Mouse (Mus musculus) frontal cortex, postnatal 25 days (tissue): Measurements from ENCODE around the gene H2-DMa.

ENCODE experiments used
- DNase-seq, 2 experiments: peaks; one replicate each; pipeline ENCODE4 v3.0.0; 2022; ENCODE audit warnings: low spot score in 2 of 2

The H2-DMa gene

GRCm38 (mm10) chr17:34102831-34103230 lies 16.5 kb upstream of the H2-DMa start:
- no peak for DNase-seq

GRCm38 (mm10) chr17:34104804-34105203 lies 14.5 kb upstream of the H2-DMa start:
- no peak for DNase-seq

GRCm38 (mm10) chr17:34106555-34106954 lies 12.8 kb upstream of the H2-DMa start:
- no peak for DNase-seq

- DNase-seq: no peak
Observed at GRCm38 (mm10) chr17:34107109-34107867, 12.1 kb upstream of the H2-DMa start.

GRCm38 (mm10) chr17:34108460-34108859 lies 10.9 kb upstream of the H2-DMa start:
- DNase-seq: no peak

GRCm38 (mm10) chr17:34109038-34109805 lies 10.1 kb upstream of the H2-DMa start:
- no peak for DNase-seq

GRCm38 (mm10) chr17:34109806-34110195 lies 9.5 kb upstream of the H2-DMa start:
- no peak for DNase-seq

GRCm38 (mm10) chr17:34110309-34110708 lies 9.0 kb upstream of the H2-DMa start:
- no peak for DNase-seq

GRCm38 (mm10) chr17:34114114-34114513 lies 5.2 kb upstream of the H2-DMa start:
- DNase-seq: no peak

- no peak for DNase-seq
Observed at GRCm38 (mm10) chr17:34116736-34117370, 2.5 kb upstream of the H2-DMa start.

GRCm38 (mm10) chr17:34117421-34118112 lies 1.8 kb upstream of the H2-DMa start:
- DNase-seq: no peak

GRCm38 (mm10) chr17:34118113-34118872 lies 1.0 kb upstream of the H2-DMa start:
- no peak for DNase-seq

- no peak for DNase-seq
Observed at GRCm38 (mm10) chr17:34118873-34119248, 480 bp upstream of the H2-DMa start.

GRCm38 (mm10) chr17:34120180-34120723 lies 911 bp downstream of the H2-DMa start:
- peak; percentile 72 to 80 for DNase-seq

GRCm38 (mm10) chr17:34120814-34121171 lies 1.5 kb downstream of the H2-DMa start:
- peak; percentile 57 to 60 for DNase-seq

- DNase-seq: peak; percentile 75 to 77
Observed at GRCm38 (mm10) chr17:34121172-34121878, 2.0 kb downstream of the H2-DMa start.

- DNase-seq: no peak
Observed at GRCm38 (mm10) chr17:34121879-34122187, 2.5 kb downstream of the H2-DMa start.

- DNase-seq: peak; percentile 94 to 96
Observed at GRCm38 (mm10) chr17:34122188-34122984, 3.0 kb downstream of the H2-DMa start, which contains the start of gene Brd2. Gene Brd2 (minus strand): TSS chr17:34122634.

- DNase-seq: no peak
Observed at GRCm38 (mm10) chr17:34123111-34123510, 3.8 kb downstream of the H2-DMa start.

- DNase-seq: no peak
Observed at GRCm38 (mm10) chr17:34123518-34123917, 4.2 kb downstream of the H2-DMa start.
